Mouse (Mus musculus) liver, adult 2 months (tissue): ENCODE data around the gene Galr3.
A peak's percentile ranks its signal among the peaks of the same experiment; 100 is the strongest.

Experiments
- CTCF ChIP-seq: fragments of 200-500 bp; IDR thresholded peaks from 2 replicates; pipeline ENCODE4 v1.5.1; 2011; ENCODE audit warnings: low read depth, low read length, control low read depth
- POLR2A ChIP-seq: fragments of 200-500 bp; IDR thresholded peaks from 2 replicates; pipeline ENCODE4 v1.6.1; 2011; ENCODE audit warnings: low read length, control low read depth; ENCODE audit not compliant: insufficient read depth; ENCODE audit errors: extremely low read depth

DNA sequence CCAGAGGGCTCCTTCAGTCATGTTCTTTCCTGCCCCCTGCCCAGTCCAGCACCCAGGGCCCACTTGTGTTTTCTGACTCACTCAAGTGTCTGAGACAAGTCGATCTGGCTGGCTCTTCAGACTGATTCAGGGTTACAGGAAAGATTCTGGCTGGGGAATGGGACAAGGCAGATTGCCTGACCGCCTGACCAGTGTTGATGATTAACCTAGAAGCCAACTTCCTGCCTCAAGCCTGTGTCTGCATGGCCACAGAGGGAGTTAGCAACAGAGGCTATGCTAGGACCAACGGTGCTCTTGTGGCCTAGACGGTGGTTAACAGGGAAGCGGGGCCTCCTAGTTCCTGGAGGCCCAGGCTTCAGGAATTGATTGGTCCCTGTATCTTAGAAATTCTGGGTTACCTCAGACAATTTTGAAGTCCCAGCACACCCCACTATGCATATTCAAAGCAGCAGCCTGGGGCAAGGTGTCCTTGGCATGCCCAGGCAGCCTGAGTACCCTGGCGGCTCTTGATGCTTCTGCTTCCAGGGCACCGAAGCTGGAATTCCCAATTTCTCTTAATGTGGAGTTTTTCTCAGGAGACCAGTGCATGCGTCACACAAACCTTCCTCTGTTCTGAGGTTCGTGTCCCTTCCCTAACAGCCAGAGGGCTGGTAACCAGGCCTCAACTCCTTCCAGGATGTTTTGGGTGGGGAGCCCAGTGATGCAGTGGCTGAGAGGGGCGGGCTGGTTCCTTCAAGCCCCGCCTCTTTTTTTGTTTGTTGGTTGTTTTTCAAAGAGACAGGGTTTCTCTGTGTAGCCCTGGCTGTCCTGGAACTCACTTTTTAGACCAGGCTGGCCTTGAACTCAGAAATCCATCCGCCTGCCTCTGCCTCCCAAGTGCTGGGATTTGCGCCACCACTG is 10.0 kb downstream of the Galr3 start:
- TF ChIP-seq CTCF (0 out of 2 replicates have a peak, but pooled peaks have one; percentile 0), POLR2A (0 out of 2 replicates have a peak, but pooled peaks have one; percentile 27)
